Mouse (Mus musculus): Measurements from ENCODE around the gene Acap2.

GRCm38 (mm10) chr16:31210453-31210852 is 9.4 kb upstream of the Acap2 start:
- TF ChIP-seq GATA1 (IDR thresholded peaks at IDR 0.05; ENCODE audit: borderline replicate concordance, low read length) (no peak), FLI1 (IDR thresholded peaks at IDR 0.05; ENCODE audit: low read length) (no peak)

All from megakaryocyte, embryonic 14.5 days (primary cell).